ENCODE assay signal across 17 mouse cellular contexts in the genomic region with DNA sequence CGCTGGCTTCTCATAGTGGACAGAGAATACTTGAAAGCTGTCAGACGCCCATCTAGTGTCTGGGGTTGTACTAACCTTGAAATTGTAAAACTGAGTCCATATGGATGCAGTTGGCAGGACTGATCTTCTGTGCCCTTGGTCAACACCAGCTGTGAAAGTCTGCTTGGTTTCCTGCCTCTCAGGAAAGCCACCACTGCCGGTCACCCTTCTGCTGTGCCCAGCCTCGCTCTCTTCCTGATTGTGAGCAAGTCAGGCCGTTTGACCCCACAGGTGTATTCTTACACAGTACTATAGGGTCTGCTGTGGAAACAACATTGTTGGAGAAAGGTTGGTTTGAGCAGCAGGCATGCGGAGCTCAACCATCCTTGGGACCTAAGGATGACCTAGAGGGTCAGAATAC.
"Had no signal": no experiment of that assay in that cellular context is flagged by ENCODE, and none has a peak within 500 bp of the region (broad histone marks: within the 10 kb centered on the region; RNA-seq: fewer than 3 reads in every experiment).

No protein-coding gene starts in this region.

- H3K27me3 ChIP-seq: midbrain, embryonic 12.5 days; midbrain, embryonic 15.5 days; neural tube, embryonic 13.5 days; neural tube, embryonic 15.5 days had no signal

- H3K27ac ChIP-seq: liver, embryonic 14.5 days; midbrain, embryonic 12.5 days; midbrain, embryonic 15.5 days; neural tube, embryonic 13.5 days; neural tube, embryonic 15.5 days had no signal

- H3K9ac ChIP-seq: liver, embryonic 14.5 days; lung, embryonic 14.5 days; midbrain, embryonic 15.5 days; neural tube, embryonic 13.5 days; neural tube, embryonic 15.5 days had no signal

- H3K4me2 ChIP-seq: lung, embryonic 14.5 days; midbrain, embryonic 15.5 days; neural tube, embryonic 13.5 days; neural tube, embryonic 15.5 days had no signal

- H3K36me3 ChIP-seq: midbrain, embryonic 15.5 days; neural tube, embryonic 15.5 days had no signal

- ATAC-seq: midbrain, embryonic 15.5 days had no signal

- H3K9me3 ChIP-seq: midbrain, embryonic 12.5 days; midbrain, embryonic 15.5 days; neural tube, embryonic 13.5 days; neural tube, embryonic 15.5 days had no signal

- DNase-seq: lung, adult 18-20 months; lung, embryonic 14.5 days; lung, postnatal 10 days; lung, postnatal 4 days; right cerebral cortex, adult 18-20 months; right cerebral cortex, postnatal 25 days; right cerebral cortex, postnatal 4 days; spleen, adult 18-20 months; thymus, adult 18-20 months; thymus, postnatal 14 days; thymus, postnatal 36 days had no signal

- H3K4me3 ChIP-seq: midbrain, embryonic 12.5 days; midbrain, embryonic 15.5 days; myocyte; neural tube, embryonic 13.5 days; neural tube, embryonic 15.5 days had no signal
